ENCODE assay signal across 21 mouse cellular contexts in genomic region chr9:104101458-104101857, GRCm38 (mm10). TPM values are rescaled to one million over a fixed set of nuclear protein-coding genes. Genes with fewer than 3 reads are reported as not detected.
DNase-seq lines count a peak whose midpoint lies in the region; ATAC-seq and TF ChIP-seq lines count a peak whose summit lies in the region.
"Had no signal": no experiment of that assay in that cellular context is flagged by ENCODE, and none has a peak within 500 bp of the region (broad histone marks: within the 10 kb centered on the region; RNA-seq: fewer than 3 reads in every experiment).

No protein-coding gene starts in this region.

- TF ChIP-seq CTCF in kidney, postnatal 0 days (IDR thresholded peaks at IDR 0.05; ENCODE audit: low read depth), result no peak

- H3K27me3 ChIP-seq in heart, embryonic 14.5 days (ENCODE audit: control insufficient read depth, insufficient read depth, low read length), result no peaks in the 10 kb centered on the region
- no peaks in the 10 kb centered on the region for H3K27me3 ChIP-seq in kidney, postnatal 0 days (ENCODE audit: insufficient read depth, low read length)
- H3K27me3 ChIP-seq: hindbrain, embryonic 15.5 days; intestine, embryonic 15.5 days; limb, embryonic 13.5 days; midbrain, embryonic 12.5 days; neural tube, embryonic 12.5 days had no signal

- no peaks in the 10 kb centered on the region for H3K9me3 ChIP-seq in heart, embryonic 14.5 days (ENCODE audit: control insufficient read depth, low read length)
- no peaks in the 10 kb centered on the region for H3K9me3 ChIP-seq in kidney, postnatal 0 days (replicated peaks; ENCODE audit: low read length)
- H3K9me3 ChIP-seq: forebrain, embryonic 10.5 days; hindbrain, embryonic 15.5 days; intestine, embryonic 15.5 days; limb, embryonic 13.5 days; midbrain, embryonic 12.5 days; neural tube, embryonic 12.5 days had no signal

- peaks cover under 1% of the 10 kb centered on the region; the same call in 1 of the 2 replicates for H3K36me3 ChIP-seq in heart, embryonic 14.5 days (ENCODE audit: control insufficient read depth, insufficient read depth, low read length)
- H3K36me3 ChIP-seq in kidney, postnatal 0 days (ENCODE audit: insufficient read depth, low read length), result no peaks in the 10 kb centered on the region
- H3K36me3 ChIP-seq: forebrain, embryonic 10.5 days; hindbrain, embryonic 15.5 days; intestine, embryonic 15.5 days; midbrain, embryonic 12.5 days; neural tube, embryonic 12.5 days had no signal

- H3K4me3 ChIP-seq in heart, embryonic 14.5 days (ENCODE audit: control insufficient read depth in 1 of 2, insufficient read depth in 1 of 2, low read depth in 1 of 2, low read length in 2 of 2), result no peak overlapping the region
- no peak overlapping the region for H3K4me3 ChIP-seq in kidney, postnatal 0 days (replicated peaks; ENCODE audit: low read depth, low read length)
- H3K4me3 ChIP-seq: forebrain, embryonic 10.5 days; hindbrain, embryonic 15.5 days; intestine, embryonic 15.5 days; limb, embryonic 13.5 days; midbrain, embryonic 12.5 days; neural tube, embryonic 12.5 days had no signal

- ATAC-seq in heart, embryonic 14.5 days (ENCODE audit: insufficient number of reproducible peaks, insufficient read depth, low FRiP score, low read depth), result no peak
- no peak for ATAC-seq in kidney, postnatal 0 days (replicated peaks; ENCODE audit: low FRiP score, low read depth)
- ATAC-seq: lung, postnatal 0 days had no signal

- 0 out of 2 replicates have a peak overlapping the region, but pooled peaks have one; percentile 3 for H3K4me2 ChIP-seq in heart, embryonic 14.5 days (ENCODE audit: low read length)
- peak overlapping the region; percentile 13; the same call in 1 of the 2 replicates for H3K4me2 ChIP-seq in kidney, postnatal 0 days (ENCODE audit: low read length)
- H3K4me2 ChIP-seq: hindbrain, embryonic 15.5 days; intestine, embryonic 15.5 days; midbrain, embryonic 12.5 days; neural tube, embryonic 12.5 days had no signal

- H3K4me1 ChIP-seq in heart, embryonic 14.5 days (ENCODE audit: control insufficient read depth in 2 of 2, insufficient read depth in 2 of 2, low read length in 2 of 2), result peaks cover 5 to 6% of the 10 kb centered on the region in 2 experiments; a peak in 3 of 4 replicates
- 0 out of 2 replicates have a peak, but pooled peaks cover 9% of the 10 kb centered on the region for H3K4me1 ChIP-seq in kidney, postnatal 0 days (replicated peaks; ENCODE audit: insufficient read depth, low read length)
- H3K4me1 ChIP-seq: hindbrain, embryonic 15.5 days; intestine, embryonic 15.5 days; midbrain, embryonic 12.5 days; neural tube, embryonic 12.5 days had no signal

- WGBS in heart, embryonic 14.5 days, result 51% methylated on average over 3 of the region's 3 CpGs
- 20% methylated on average over 3 of the region's 3 CpGs for WGBS in kidney, postnatal 0 days

- no peak for DNase-seq in heart, adult 9 months (ENCODE audit: low spot score in 2 of 2)
- peak; percentile 41 for DNase-seq in kidney, postnatal 0 days (ENCODE audit: low spot score)
- DNase-seq in kidney, adult 11 months, result no peak
- peak; percentile 42 for DNase-seq in brain, adult 2 months (ENCODE audit: low read depth, low spot score)
- DNase-seq in testis, postnatal 10 days (ENCODE audit: low spot score), result peak; percentile 56
- no peak for DNase-seq in frontal cortex, postnatal 10 days (ENCODE audit: low spot score in 2 of 2)
- DNase-seq: adrenal gland, postnatal 25 days; cerebellum, adult 11-12 months; cerebellum, postnatal 14 days; heart, postnatal 36 days; layer of hippocampus, postnatal 36 days; thymus, adult 18-20 months had no signal

- no peak overlapping the region for H3K9ac ChIP-seq in heart, embryonic 14.5 days (ENCODE audit: low read length)
- H3K9ac ChIP-seq in kidney, postnatal 0 days (ENCODE audit: low read depth, low read length), result no peak overlapping the region
- H3K9ac ChIP-seq: hindbrain, embryonic 15.5 days; intestine, embryonic 15.5 days; limb, embryonic 13.5 days; liver, embryonic 14.5 days; midbrain, embryonic 12.5 days; neural tube, embryonic 12.5 days had no signal

- H3K27ac ChIP-seq in heart, embryonic 14.5 days (replicated peaks in 1 of 2; ENCODE audit: control insufficient read depth in 1 of 2, insufficient read depth in 1 of 2, low read depth in 2 of 2, low read length in 2 of 2), result no peak overlapping the region
- H3K27ac ChIP-seq in kidney, postnatal 0 days, result 0 out of 2 replicates have a peak overlapping the region, but pooled peaks have one; percentile 47
- H3K27ac ChIP-seq: forebrain, embryonic 10.5 days; hindbrain, embryonic 15.5 days; intestine, embryonic 15.5 days; limb, embryonic 13.5 days; liver, embryonic 14.5 days; midbrain, embryonic 12.5 days; neural tube, embryonic 12.5 days had no signal

RNA-seq across cellular contexts. Expression of gene Ackr4, which starts 25.3 kb away (rescaled TPM):
- polyA plus RNA-seq in heart, embryonic 14.5 days (2014; fragmentation: Nextera tagmentation; extraction: Ambion mirVana), result 3.0 and 3.6 TPM in 2 replicates
- 1.6 and 2.3 TPM in 2 replicates for polyA plus RNA-seq in kidney, postnatal 0 days (2015; fragmentation: Nextera tagmentation; extraction: Ambion mirVana)

RNA-seq across cellular contexts. Expression of gene Acad11, which starts 38.3 kb away (rescaled TPM):
- 11.3 and 11.4 TPM in 2 replicates for polyA plus RNA-seq in heart, embryonic 14.5 days (2014; fragmentation: Nextera tagmentation; extraction: Ambion mirVana)
- polyA plus RNA-seq in kidney, postnatal 0 days (2015; fragmentation: Nextera tagmentation; extraction: Ambion mirVana), result 17.6 and 22.2 TPM in 2 replicates

RNA-seq across cellular contexts. Expression of gene Uba5, which starts 38.5 kb away (rescaled TPM):
- 41.9 and 46.2 TPM in 2 replicates for polyA plus RNA-seq in heart, embryonic 14.5 days (2014; fragmentation: Nextera tagmentation; extraction: Ambion mirVana)
- 40.5 and 43.7 TPM in 2 replicates for polyA plus RNA-seq in kidney, postnatal 0 days (2015; fragmentation: Nextera tagmentation; extraction: Ambion mirVana)

Comparison
In these comparisons a context has a peak if more than half of its experiments do, and no peak if none do; other contexts are left out.
1. DNase-seq: peak in kidney, postnatal 0 days (single experiment), brain, adult 2 months (single experiment) and testis, postnatal 10 days (single experiment); none in heart, adult 9 months (0 of 2), kidney, adult 11 months (single experiment) and frontal cortex, postnatal 10 days (0 of 2).